Mouse (Mus musculus) embryonic facial prominence, embryonic 11.5 days (tissue): ENCODE measurements at regions not wholly inside any gene's neighbourhood (a gene's known extent, or its start where the extent isn't known, plus 50 kb on each side); places are given as distances from the start of the nearest gene placed in this dataset.

ENCODE experiments used
- ATAC-seq: fragments of 200-750 bp; cut with Nextera tagmentation; replicated peaks from 2 replicates; pipeline ENCODE4 v1.8.0; 2017; ENCODE audit warnings: low read depth; ENCODE audit not compliant: insufficient number of reproducible peaks, low FRiP score, low TSS enrichment
- DNase-seq: peaks from one replicate; pipeline ENCODE4 v3.0.0-alpha.2; 2015; ENCODE audit warnings: low spot score
- H3K27ac ChIP-seq: fragments of 300-500 bp; sonication (generic); replicated peaks from 2 replicates; pipeline ENCODE4 v1.5.1; 2014; ENCODE audit warnings: mild to moderate bottlenecking, low read depth, low read length, control low read depth
- H3K27me3 ChIP-seq: fragments of 300-500 bp; sonication (generic); 2 replicates; pipeline ENCODE4 v1.6.1; 2014; ENCODE audit warnings: mild to moderate bottlenecking, low read length, moderate library complexity, mixed read lengths; ENCODE audit not compliant: control insufficient read depth, insufficient read depth
- H3K36me3 ChIP-seq: fragments of 300-500 bp; sonication (generic); replicated peaks from 2 replicates; pipeline ENCODE4 v1.6.1; 2014; ENCODE audit warnings: low read depth, mild to moderate bottlenecking, low read length, moderate library complexity, mixed read lengths; ENCODE audit not compliant: control insufficient read depth, insufficient read depth
- H3K4me1 ChIP-seq: fragments of 300-500 bp; sonication (generic); 2 replicates; pipeline ENCODE4 v1.6.1; 2014; ENCODE audit warnings: low read length, mixed read lengths; ENCODE audit not compliant: control insufficient read depth, insufficient read depth
- H3K4me2 ChIP-seq: fragments of 300-500 bp; sonication (generic); 2 replicates; pipeline ENCODE4 v1.6.1; 2014; ENCODE audit warnings: low read depth, mild to moderate bottlenecking, control low read depth, low read length, moderate library complexity
- H3K4me3 ChIP-seq: fragments of 300-500 bp; sonication (generic); 2 replicates; pipeline ENCODE4 v1.5.1; 2014; ENCODE audit warnings: low read depth, low read length, control low read depth
- H3K9ac ChIP-seq: fragments of 300-500 bp; sonication (generic); replicated peaks from 2 replicates; pipeline ENCODE4 v1.6.1; 2014; ENCODE audit warnings: mild to moderate bottlenecking, control low read depth, low read length
- H3K9me3 ChIP-seq: fragments of 300-500 bp; sonication (generic); replicated peaks from 2 replicates; pipeline ENCODE4 v1.6.1; 2016; ENCODE audit warnings: mild to moderate bottlenecking, low read length, inconsistent platforms, mixed read lengths; ENCODE audit not compliant: control insufficient read depth
- WGBS: fragments of 180-500 bp; shearing (Covaris S2); extraction: QIAGEN DNeasy Blood & Tissue Kit; methylation state at CpG from one replicate; pipeline ENCODE4 v1.1.7; 2014; 5-methylcytosine and 5-hydroxymethylcytosine counted together

- 93% methylated on average over 1 of the region's 1 CpGs for WGBS
- no peak for DNase-seq
Observed at GRCm38 (mm10) chr15:11746754-11747153, 160.3 kb downstream of the Npr3 start.

GRCm38 (mm10) chr15:11745629-11746372 is 161.3 kb downstream of the Npr3 start:
- H3K27me3 ChIP-seq: no peaks in the 10 kb centered on the region
- H3K9ac ChIP-seq: no peak overlapping the region
- no peak overlapping the region for H3K4me2 ChIP-seq
- H3K4me1 ChIP-seq: no peaks in the 10 kb centered on the region; the same call in 1 of the 2 replicates
- no peak overlapping the region for H3K4me3 ChIP-seq
- H3K9me3 ChIP-seq: no peaks in the 10 kb centered on the region
- H3K27ac ChIP-seq: no peak overlapping the region
- 78% methylated on average over 9 of the region's 9 CpGs for WGBS
- H3K36me3 ChIP-seq: no peaks in the 10 kb centered on the region
- ATAC-seq (no peak), DNase-seq (no peak)

More at GRCm38 (mm10) chr15:11746754-11747153, 160.3 kb downstream of the Npr3 start:
- Histone ChIP-seq H3K27me3 (no peaks in the 10 kb centered on the region), H3K4me3 (no peak overlapping the region), H3K27ac (no peak overlapping the region), H3K9me3 (no peaks in the 10 kb centered on the region), H3K4me2 (no peak overlapping the region), H3K4me1 (no peaks in the 10 kb centered on the region; the same call in 1 of the 2 replicates), H3K9ac (no peak overlapping the region), H3K36me3 (no peaks in the 10 kb centered on the region)
- no peak for ATAC-seq

- 31% methylated on average over 5 of the region's 5 CpGs for WGBS
- H3K27ac ChIP-seq: no peak overlapping the region
- H3K9me3 ChIP-seq: no peaks in the 10 kb centered on the region
- ATAC-seq (no peak), DNase-seq (no peak)
- no peak overlapping the region for H3K4me2 ChIP-seq
- H3K4me1 ChIP-seq: no peaks in the 10 kb centered on the region; the same call in 1 of the 2 replicates
- H3K36me3 ChIP-seq: no peaks in the 10 kb centered on the region
- no peak overlapping the region for H3K9ac ChIP-seq
- H3K27me3 ChIP-seq: no peaks in the 10 kb centered on the region
- no peak overlapping the region for H3K4me3 ChIP-seq
Observed at GRCm38 (mm10) chr15:11744903-11745302, 162.2 kb downstream of the Npr3 start.

GRCm38 (mm10) chr15:11744296-11744695 is 162.8 kb downstream of the Npr3 start:
- Histone ChIP-seq H3K4me2 (no peak overlapping the region), H3K4me1 (no peaks in the 10 kb centered on the region; the same call in 1 of the 2 replicates), H3K27ac (no peak overlapping the region), H3K4me3 (no peak overlapping the region), H3K9ac (no peak overlapping the region), H3K9me3 (no peaks in the 10 kb centered on the region), H3K36me3 (no peaks in the 10 kb centered on the region), H3K27me3 (no peaks in the 10 kb centered on the region)
- no peak for ATAC-seq
- WGBS: 84% methylated on average over 2 of the region's 2 CpGs
- DNase-seq: no peak

GRCm38 (mm10) chr15:11742820-11743219 is 164.3 kb downstream of the Npr3 start:
- 54% methylated on average over 7 of the region's 7 CpGs for whole genome bisulfite sequencing
- ATAC-seq (no peak), DNase-seq (no peak)
- Histone ChIP-seq H3K4me2 (no peak overlapping the region), H3K36me3 (no peaks in the 10 kb centered on the region), H3K4me1 (no peaks in the 10 kb centered on the region; the same call in 1 of the 2 replicates), H3K9ac (no peak overlapping the region), H3K27ac (no peak overlapping the region), H3K27me3 (no peaks in the 10 kb centered on the region), H3K9me3 (no peaks in the 10 kb centered on the region), H3K4me3 (no peak overlapping the region)

- Histone ChIP-seq H3K4me3 (no peak overlapping the region), H3K27ac (no peak overlapping the region)
- DNase-seq: peak; percentile 12
Observed at GRCm38 (mm10) chr15:11742346-11742729, 164.7 kb downstream of the Npr3 start.

GRCm38 (mm10) chr15:11741598-11742345 is 165.3 kb downstream of the Npr3 start:
- DNase-seq (peak; percentile 26), ATAC-seq (peak; percentile 34; the same call in 1 of the 2 replicates)
- peak overlapping the region; percentile 31 for H3K4me2 ChIP-seq
- H3K4me3 ChIP-seq: no peak overlapping the region
- H3K9ac ChIP-seq: no peak overlapping the region
- H3K27me3 ChIP-seq: no peaks in the 10 kb centered on the region
- H3K9me3 ChIP-seq: no peaks in the 10 kb centered on the region
- no peaks in the 10 kb centered on the region; the same call in 1 of the 2 replicates for H3K4me1 ChIP-seq
- 29% methylated on average over 18 of the region's 18 CpGs for WGBS
- no peak overlapping the region for H3K27ac ChIP-seq
- no peaks in the 10 kb centered on the region for H3K36me3 ChIP-seq

More at GRCm38 (mm10) chr15:11742346-11742729, 164.7 kb downstream of the Npr3 start:
- no peaks in the 10 kb centered on the region for H3K36me3 ChIP-seq
- WGBS: 12% methylated on average over 6 of the region's 6 CpGs
- H3K9me3 ChIP-seq: no peaks in the 10 kb centered on the region
- H3K4me2 ChIP-seq: no peak overlapping the region; the same call in 1 of the 2 replicates
- H3K27me3 ChIP-seq: no peaks in the 10 kb centered on the region
- ATAC-seq: no peak
- no peak overlapping the region for H3K9ac ChIP-seq
- no peaks in the 10 kb centered on the region; the same call in 1 of the 2 replicates for H3K4me1 ChIP-seq
